Mouse (Mus musculus) ES-Bruce4 (cell line): ENCODE data around the gene Rras. TPM values are rescaled to one million over a fixed set of nuclear protein-coding genes. Genes with fewer than 3 reads are reported as not detected.

Experiments used
- H3K27ac ChIP-seq: 2 replicates; pipeline ENCODE4 v1.5.1; 2012; ENCODE audit warnings: low read length, inconsistent platforms; ENCODE audit not compliant: insufficient read depth
- H3K27me3 ChIP-seq: 2 replicates; pipeline ENCODE4 v1.6.1; 2012; ENCODE audit warnings: mild to moderate bottlenecking, low read length, inconsistent platforms; ENCODE audit not compliant: control insufficient read depth, poor library complexity, insufficient read depth, severe bottlenecking
- H3K36me3 ChIP-seq: 2 replicates; pipeline ENCODE4 v1.6.1; 2012; ENCODE audit warnings: inconsistent platforms, mild to moderate bottlenecking, low read length, moderate library complexity; ENCODE audit not compliant: control insufficient read depth, poor library complexity, insufficient read depth, severe bottlenecking
- H3K4me1 ChIP-seq: one replicate; pipeline ENCODE4 v1.8.1; 2011; ENCODE audit warnings: low read length; ENCODE audit not compliant: control insufficient read depth, insufficient read depth
- H3K4me3 ChIP-seq: 2 replicates; pipeline ENCODE4 v1.5.1; 2011; ENCODE audit warnings: low read depth, mild to moderate bottlenecking, low read length
- H3K9ac ChIP-seq: 2 replicates; pipeline ENCODE4 v1.6.1; 2012; ENCODE audit warnings: low read depth, mild to moderate bottlenecking, inconsistent platforms; ENCODE audit not compliant: poor library complexity, severe bottlenecking
- H3K9me3 ChIP-seq: replicated peaks from 2 replicates; pipeline ENCODE4 v1.6.1; 2012; ENCODE audit warnings: mild to moderate bottlenecking, low read length, inconsistent platforms; ENCODE audit not compliant: control insufficient read depth, poor library complexity, insufficient read depth, severe bottlenecking
- CTCF ChIP-seq: IDR thresholded peaks from one replicate; pipeline ENCODE4 v1.8.1; 2011; ENCODE audit warnings: low read depth, low read length
- EP300 ChIP-seq: IDR thresholded peaks from 2 replicates; pipeline ENCODE4 v1.6.1; 2011; ENCODE audit warnings: low read depth, low read length; ENCODE audit not compliant: insufficient read depth
- POLR2A ChIP-seq: IDR thresholded peaks from one replicate; pipeline ENCODE4 v1.8.1; 2011; ENCODE audit warnings: low read length; ENCODE audit not compliant: insufficient read depth
- polyA plus RNA-seq: library from polyadenylated mRNA; stranded (reverse); fragments of >200 nt; gene quantifications from 2 replicates; pipeline ENCODE4 v1.2.4, GENCODE M21; 2011; ENCODE audit warnings: low read depth; ENCODE audit not compliant: missing spikeins, insufficient read depth, insufficient read length

The Rras gene
- polyA plus RNA-seq, 1 experiment = 72.4 TPM

- Histone ChIP-seq H3K27ac (no peak overlapping the region), H3K36me3 (peaks cover 65% of the 10 kb centered on the region), H3K4me1 (no peaks in the 10 kb centered on the region), H3K4me3 (no peak overlapping the region), H3K9me3 (no peaks in the 10 kb centered on the region), H3K9ac (no peak overlapping the region), H3K27me3 (no peaks in the 10 kb centered on the region)
- TF ChIP-seq CTCF (no peak), POLR2A (no peak), EP300 (no peak)
These were observed 18.9 kb downstream of the Rras start for GRCm38 (mm10) chr7:45036702-45037101.

- peaks cover 68% of the 10 kb centered on the region for H3K36me3 ChIP-seq
These were observed 20.1 kb downstream of the Rras start for GRCm38 (mm10) chr7:45037720-45038361.

GRCm38 (mm10) chr7:45038411-45038810 is 20.6 kb downstream of the Rras start:
- Histone ChIP-seq H3K27ac (no peak overlapping the region), H3K36me3 (peaks cover 69% of the 10 kb centered on the region), H3K9me3 (no peaks in the 10 kb centered on the region), H3K9ac (no peak overlapping the region), H3K4me1 (no peaks in the 10 kb centered on the region), H3K4me3 (no peak overlapping the region), H3K27me3 (no peaks in the 10 kb centered on the region)
- no peak for TF ChIP-seq CTCF
- no peak for TF ChIP-seq EP300
- no peak for TF ChIP-seq POLR2A

More at GRCm38 (mm10) chr7:45037720-45038361, 20.1 kb downstream of the Rras start:
- Histone ChIP-seq H3K4me3 (no peak overlapping the region), H3K27ac (no peak overlapping the region), H3K9ac (no peak overlapping the region), H3K4me1 (no peaks in the 10 kb centered on the region), H3K27me3 (no peaks in the 10 kb centered on the region), H3K9me3 (no peaks in the 10 kb centered on the region)
- TF ChIP-seq CTCF (peak; percentile 83), EP300 (no peak), POLR2A (no peak)

GRCm38 (mm10) chr7:45040851-45041250 is 23.1 kb downstream of the Rras start:
- Histone ChIP-seq H3K27ac (no peak overlapping the region), H3K4me1 (no peaks in the 10 kb centered on the region), H3K4me3 (no peak overlapping the region), H3K9me3 (no peaks in the 10 kb centered on the region), H3K36me3 (peaks cover 64% of the 10 kb centered on the region), H3K27me3 (no peaks in the 10 kb centered on the region), H3K9ac (no peak overlapping the region)
- TF ChIP-seq POLR2A (no peak), EP300 (no peak), CTCF (no peak)

- Histone ChIP-seq H3K36me3 (peaks cover 59% of the 10 kb centered on the region), H3K4me1 (no peaks in the 10 kb centered on the region), H3K9ac (no peak overlapping the region), H3K27ac (no peak overlapping the region), H3K9me3 (no peaks in the 10 kb centered on the region), H3K4me3 (no peak overlapping the region), H3K27me3 (no peaks in the 10 kb centered on the region)
- no peak for TF ChIP-seq POLR2A
- no peak for TF ChIP-seq EP300
- no peak for TF ChIP-seq CTCF
These were observed 25.5 kb downstream of the Rras start for GRCm38 (mm10) chr7:45043307-45043706.

- Histone ChIP-seq H3K4me3 (no peak overlapping the region), H3K36me3 (peaks cover 56% of the 10 kb centered on the region), H3K27me3 (no peaks in the 10 kb centered on the region), H3K9me3 (no peaks in the 10 kb centered on the region), H3K27ac (no peak overlapping the region), H3K4me1 (peaks cover 5% of the 10 kb centered on the region), H3K9ac (no peak overlapping the region)
- no peak for TF ChIP-seq CTCF
- TF ChIP-seq POLR2A = no peak
- no peak for TF ChIP-seq EP300
These were observed 28.0 kb downstream of the Rras start for GRCm38 (mm10) chr7:45045741-45046140.
